Mouse (Mus musculus) stomach, postnatal 0 days (tissue): ENCODE measurements around the gene Tnrc18. TPM values are rescaled to one million over a fixed set of nuclear protein-coding genes. Genes with fewer than 3 reads are reported as not detected.
A peak's percentile ranks its signal among the peaks of the same experiment; 100 is the strongest.

ENCODE experiments used
- ATAC-seq: fragments of 200-750 bp; cut with Nextera tagmentation; 2 replicates; pipeline ENCODE4 v1.8.0; 2017; ENCODE audit not compliant: low FRiP score, low TSS enrichment
- DNase-seq: peaks from one replicate; pipeline ENCODE4 v3.0.0-alpha.2; 2016; ENCODE audit warnings: low spot score
- H3K27ac ChIP-seq: fragments of 300-500 bp; sonication (generic); replicated peaks from 2 replicates; pipeline ENCODE4 v1.5.1; 2014; ENCODE audit warnings: mild to moderate bottlenecking, control low read depth
- H3K27me3 ChIP-seq: fragments of 300-500 bp; sonication (generic); 2 replicates; pipeline ENCODE4 v1.6.1; 2014; ENCODE audit warnings: low read length; ENCODE audit not compliant: control insufficient read depth, insufficient read depth
- H3K36me3 ChIP-seq: fragments of 300-500 bp; sonication (generic); 2 replicates; pipeline ENCODE4 v1.6.1; 2014; ENCODE audit warnings: low read length, mixed read lengths; ENCODE audit not compliant: control insufficient read depth, insufficient read depth
- H3K4me1 ChIP-seq: fragments of 300-500 bp; sonication (generic); replicated peaks from 2 replicates; pipeline ENCODE4 v1.6.1; 2014; ENCODE audit warnings: antibody characterized with exemption; ENCODE audit not compliant: control insufficient read depth, insufficient read depth
- H3K4me2 ChIP-seq: fragments of 300-500 bp; sonication (generic); replicated peaks from 2 replicates; pipeline ENCODE4 v1.6.1; 2014; ENCODE audit warnings: low read depth, mild to moderate bottlenecking, control low read depth, moderate library complexity
- H3K4me3 ChIP-seq: fragments of 300-500 bp; sonication (generic); 2 replicates; pipeline ENCODE4 v1.5.1; 2014; ENCODE audit warnings: low read depth, low read length, control low read depth
- H3K9ac ChIP-seq: fragments of 300-500 bp; sonication (generic); 2 replicates; pipeline ENCODE4 v1.6.1; 2014; ENCODE audit warnings: mild to moderate bottlenecking, low read length, control low read depth, mixed read lengths
- H3K9me3 ChIP-seq: fragments of 300-500 bp; sonication (generic); 2 replicates; pipeline ENCODE4 v1.6.1; 2016; ENCODE audit warnings: low read length; ENCODE audit not compliant: control insufficient read depth
- CTCF ChIP-seq: IDR thresholded peaks from 2 replicates; pipeline ENCODE4 v1.5.1; 2016; ENCODE audit warnings: antibody characterized with exemption, low read depth, mild to moderate bottlenecking, moderate library complexity
- EP300 ChIP-seq: optimal IDR thresholded peaks from 2 replicates; pipeline ENCODE3; 2016; ENCODE audit warnings: antibody characterized with exemption
- WGBS: fragments of 180-500 bp; shearing (Covaris S2); extraction: QIAGEN DNeasy Blood & Tissue Kit; methylation state at CpG from one replicate; pipeline ENCODE4 v1.1.7; 2014; 5-methylcytosine and 5-hydroxymethylcytosine counted together
- polyA plus RNA-seq: library from polyadenylated mRNA; unstranded; fragments of >200 nt; fragmentation: Nextera tagmentation; extraction: Ambion mirVana; gene quantifications from 2 replicates; pipeline ENCODE4 v1.2.1, GENCODE M21; 2015

Tnrc18 gene
- polyA plus RNA-seq, 1 experiment from 2014 or later, result 12.5 TPM

- 90% methylated on average over 1 of the region's 1 CpGs for WGBS
- TF ChIP-seq EP300, result no peak
- TF ChIP-seq CTCF, result no peak
- peaks cover 8% of the 10 kb centered on the region; the same call in 1 of the 2 replicates for H3K4me1 ChIP-seq
- H3K4me3 ChIP-seq, result no peak overlapping the region
- no peak overlapping the region for H3K9ac ChIP-seq
- DNase-seq (no peak), ATAC-seq (no peak)
- 0 out of 2 replicates have a peak overlapping the region, but pooled peaks have one; percentile 53 for H3K27ac ChIP-seq
- no peaks in the 10 kb centered on the region for H3K36me3 ChIP-seq
- no peak overlapping the region for H3K4me2 ChIP-seq
- H3K9me3 ChIP-seq, result no peaks in the 10 kb centered on the region
- no peaks in the 10 kb centered on the region for H3K27me3 ChIP-seq
These were observed 13.7 kb downstream of the Tnrc18 start for GRCm38 (mm10) chr5:142803746-142804145.

GRCm38 (mm10) chr5:142802884-142803283, 14.6 kb downstream of the Tnrc18 start:
- Histone ChIP-seq H3K36me3 (no peaks in the 10 kb centered on the region), H3K27ac (no peak overlapping the region), H3K27me3 (no peaks in the 10 kb centered on the region), H3K9ac (no peak overlapping the region), H3K4me3 (no peak overlapping the region), H3K9me3 (no peaks in the 10 kb centered on the region), H3K4me2 (no peak overlapping the region), H3K4me1 (peaks cover 12% of the 10 kb centered on the region; the same call in 1 of the 2 replicates)
- 67% methylated on average over 4 of the region's 4 CpGs for WGBS
- DNase-seq (no peak), ATAC-seq (no peak)
- no peak for TF ChIP-seq EP300
- no peak for TF ChIP-seq CTCF

- H3K4me1 ChIP-seq, result peaks cover 12% of the 10 kb centered on the region; the same call in 1 of the 2 replicates
- H3K27ac ChIP-seq, result 0 out of 2 replicates have a peak overlapping the region, but pooled peaks have one; percentile 30
- no peak overlapping the region for H3K4me2 ChIP-seq
- DNase-seq (no peak), ATAC-seq (no peak)
- H3K27me3 ChIP-seq, result no peaks in the 10 kb centered on the region
- H3K4me3 ChIP-seq, result no peak overlapping the region
- 70% methylated on average over 2 of the region's 2 CpGs for WGBS
- H3K9me3 ChIP-seq, result no peaks in the 10 kb centered on the region
- H3K9ac ChIP-seq, result no peak overlapping the region
- no peak for TF ChIP-seq CTCF
- no peak for TF ChIP-seq EP300
- no peaks in the 10 kb centered on the region for H3K36me3 ChIP-seq
These were observed 15.5 kb downstream of the Tnrc18 start for GRCm38 (mm10) chr5:142801977-142802376.

GRCm38 (mm10) chr5:142800656-142801055, 16.8 kb downstream of the Tnrc18 start:
- WGBS, result 58% methylated on average over 6 of the region's 6 CpGs
- no peak overlapping the region for H3K27ac ChIP-seq
- no peak overlapping the region for H3K4me3 ChIP-seq
- no peak for TF ChIP-seq EP300
- no peak for TF ChIP-seq CTCF
- H3K4me1 ChIP-seq, result peaks cover 12% of the 10 kb centered on the region; the same call in 1 of the 2 replicates
- DNase-seq, result no peak
- H3K27me3 ChIP-seq, result no peaks in the 10 kb centered on the region
- H3K9ac ChIP-seq, result no peak overlapping the region
- no peaks in the 10 kb centered on the region for H3K9me3 ChIP-seq
- no peak for ATAC-seq
- no peaks in the 10 kb centered on the region for H3K36me3 ChIP-seq
- H3K4me2 ChIP-seq, result no peak overlapping the region

GRCm38 (mm10) chr5:142800198-142800597, 17.3 kb downstream of the Tnrc18 start:
- Histone ChIP-seq H3K27me3 (no peaks in the 10 kb centered on the region), H3K4me3 (no peak overlapping the region), H3K4me2 (no peak overlapping the region), H3K9me3 (no peaks in the 10 kb centered on the region), H3K36me3 (no peaks in the 10 kb centered on the region), H3K4me1 (peaks cover 12% of the 10 kb centered on the region; the same call in 1 of the 2 replicates), H3K9ac (no peak overlapping the region), H3K27ac (no peak overlapping the region)
- TF ChIP-seq EP300 (no peak), CTCF (no peak)
- ATAC-seq, result no peak
- 43% methylated on average over 8 of the region's 8 CpGs for WGBS
- DNase-seq, result no peak

- no peaks in the 10 kb centered on the region for H3K27me3 ChIP-seq
- WGBS, result 64% methylated on average over 4 of the region's 4 CpGs
- TF ChIP-seq CTCF (no peak), EP300 (no peak)
- ATAC-seq, result no peak
- H3K27ac ChIP-seq, result no peak overlapping the region
- H3K36me3 ChIP-seq, result no peaks in the 10 kb centered on the region
- DNase-seq, result no peak
- H3K9ac ChIP-seq, result no peak overlapping the region; the same call in 1 of the 2 replicates
- no peak overlapping the region for H3K4me3 ChIP-seq
- no peak overlapping the region for H3K4me2 ChIP-seq
- peaks cover 13% of the 10 kb centered on the region; the same call in 1 of the 2 replicates for H3K4me1 ChIP-seq
- H3K9me3 ChIP-seq, result no peaks in the 10 kb centered on the region
These were observed 18.2 kb downstream of the Tnrc18 start for GRCm38 (mm10) chr5:142799259-142799658.
